Mouse (Mus musculus): ENCODE results near the gene Oas1h.

GRCm38 (mm10) chr5:120887831-120888230, 26.6 kb downstream of the Oas1h start:
- no peak for TF ChIP-seq POLR2A (IDR thresholded peaks at IDR 0.05; ENCODE audit: low read depth, low read length)
- no peak for TF ChIP-seq CTCF (IDR thresholded peaks at IDR 0.05; ENCODE audit: borderline replicate concordance, insufficient read depth, low read length)

All from embryonic fibroblast, embryonic 13.5 days (primary cell).